Mouse (Mus musculus) midbrain, postnatal 0 days (tissue): ENCODE measurements at regions not wholly inside any gene's neighbourhood (a gene's known extent, or its start where the extent isn't known, plus 50 kb on each side); places are given as distances from the start of the nearest gene placed in this dataset.
A peak's percentile ranks its signal among the peaks of the same experiment; 100 is the strongest.

Experiments
- ATAC-seq: fragments of 200-750 bp; cut with Nextera tagmentation; 2 replicates; pipeline ENCODE4 v1.8.0; 2017; ENCODE audit warnings: moderate number of reproducible peaks, mild to moderate bottlenecking, moderate TSS enrichment, moderate library complexity; ENCODE audit not compliant: low FRiP score
- DNase-seq: peaks from one replicate; pipeline ENCODE4 v3.0.0-alpha.2; 2015; ENCODE audit warnings: low spot score
- H3K27ac ChIP-seq: fragments of 300-500 bp; sonication (generic); 2 replicates; pipeline ENCODE4 v1.5.1; 2014; ENCODE audit warnings: low read depth, mild to moderate bottlenecking, low read length, mixed read lengths
- H3K27me3 ChIP-seq: fragments of 300-500 bp; sonication (generic); 2 replicates; pipeline ENCODE4 v1.6.1; 2014; ENCODE audit warnings: low read length, control low read depth, mixed read lengths; ENCODE audit not compliant: insufficient read depth
- H3K36me3 ChIP-seq: fragments of 300-500 bp; sonication (generic); 2 replicates; pipeline ENCODE4 v1.6.1; 2014; ENCODE audit warnings: low read length, control low read depth, mixed read lengths; ENCODE audit not compliant: insufficient read depth
- H3K4me1 ChIP-seq: fragments of 300-500 bp; sonication (generic); 2 replicates; pipeline ENCODE4 v1.6.1; 2014; ENCODE audit warnings: mild to moderate bottlenecking, control low read depth, antibody characterized with exemption, low read length, mixed read lengths; ENCODE audit not compliant: insufficient read depth
- H3K4me2 ChIP-seq: fragments of 300-500 bp; sonication (generic); 2 replicates; pipeline ENCODE4 v1.6.1; 2014; ENCODE audit warnings: low read depth, mild to moderate bottlenecking, low read length, mixed read lengths; ENCODE audit not compliant: poor library complexity, severe bottlenecking
- H3K4me3 ChIP-seq: fragments of 300-500 bp; sonication (generic); 2 replicates; pipeline ENCODE4 v1.5.1; 2014; ENCODE audit warnings: low read depth, mild to moderate bottlenecking, low read length, moderate library complexity
- H3K9ac ChIP-seq: fragments of 300-500 bp; sonication (generic); replicated peaks from 2 replicates; pipeline ENCODE4 v1.6.1; 2014; ENCODE audit warnings: mild to moderate bottlenecking, low read length, moderate library complexity, mixed read lengths; ENCODE audit not compliant: poor library complexity, severe bottlenecking
- H3K9me3 ChIP-seq: fragments of 300-500 bp; sonication (generic); 2 replicates; pipeline ENCODE4 v1.6.1; 2016; ENCODE audit warnings: low read length, control low read depth
- CTCF ChIP-seq: IDR thresholded peaks from 2 replicates; pipeline ENCODE4 v1.5.1; 2016; ENCODE audit warnings: antibody characterized with exemption, mild to moderate bottlenecking
- WGBS: fragments of 180-500 bp; shearing (Covaris S2); extraction: QIAGEN DNeasy Blood & Tissue Kit; methylation state at CpG from one replicate; pipeline ENCODE4 v1.1.7; 2014; 5-methylcytosine and 5-hydroxymethylcytosine counted together

DNA sequence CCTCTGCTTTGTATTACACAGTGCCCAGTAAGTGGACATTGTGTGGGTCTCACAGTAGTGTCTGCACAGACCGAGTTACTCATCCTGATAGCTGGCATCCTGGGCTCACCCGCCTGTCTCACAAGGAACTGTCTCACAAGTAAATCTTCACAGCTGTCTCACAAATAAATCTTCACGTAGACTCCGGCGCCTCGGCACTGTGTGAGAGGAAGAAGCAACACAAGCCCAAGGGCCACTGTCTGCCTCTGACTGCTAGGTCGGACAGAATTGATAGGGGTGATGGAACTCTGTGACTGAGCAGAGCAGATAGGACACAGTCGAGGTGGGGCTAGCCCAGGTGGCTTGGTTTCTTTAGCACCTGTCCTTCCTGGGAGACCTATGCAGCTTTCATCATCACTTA, 136.2 kb upstream of the Thumpd2 start:
- Histone ChIP-seq H3K9ac (no peak overlapping the region), H3K4me2 (no peak overlapping the region), H3K4me1 (no peaks in the 10 kb centered on the region), H3K9me3 (no peaks in the 10 kb centered on the region), H3K27me3 (no peaks in the 10 kb centered on the region), H3K36me3 (no peaks in the 10 kb centered on the region), H3K27ac (no peak overlapping the region), H3K4me3 (no peak overlapping the region)
- WGBS = 85% methylated on average over 8 of the region's 8 CpGs
- no peak for TF ChIP-seq CTCF
- ATAC-seq = no peak
- no peak for DNase-seq

DNA sequence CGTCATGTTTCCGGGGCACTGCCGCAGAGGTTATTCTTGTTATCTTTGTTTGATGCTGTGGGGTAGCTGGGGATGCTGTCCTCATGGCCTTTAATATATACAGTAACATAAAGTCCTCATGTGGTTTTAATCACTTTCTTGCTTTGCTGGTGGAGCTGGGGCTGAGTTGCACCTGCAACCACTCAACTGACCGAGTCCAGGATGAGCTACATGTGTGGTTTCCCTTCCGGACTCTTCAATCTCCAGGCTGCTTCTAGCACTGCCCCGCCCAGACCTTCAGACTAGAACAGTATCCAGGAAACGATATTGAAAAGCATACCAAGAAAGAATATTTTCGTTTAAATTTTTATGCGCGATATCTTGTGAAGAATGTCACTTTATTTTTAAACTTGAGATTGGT, 129.1 kb upstream of the Thumpd2 start:
- no peak overlapping the region for H3K4me2 ChIP-seq
- no peaks in the 10 kb centered on the region for H3K4me1 ChIP-seq
- H3K9me3 ChIP-seq = no peaks in the 10 kb centered on the region
- DNase-seq (no peak), ATAC-seq (no peak)
- no peaks in the 10 kb centered on the region for H3K36me3 ChIP-seq
- no peak for TF ChIP-seq CTCF
- no peak overlapping the region for H3K4me3 ChIP-seq
- H3K27ac ChIP-seq = no peak overlapping the region
- H3K9ac ChIP-seq = no peak overlapping the region
- no peaks in the 10 kb centered on the region for H3K27me3 ChIP-seq
- 76% methylated on average over 10 of the region's 10 CpGs for WGBS

DNA sequence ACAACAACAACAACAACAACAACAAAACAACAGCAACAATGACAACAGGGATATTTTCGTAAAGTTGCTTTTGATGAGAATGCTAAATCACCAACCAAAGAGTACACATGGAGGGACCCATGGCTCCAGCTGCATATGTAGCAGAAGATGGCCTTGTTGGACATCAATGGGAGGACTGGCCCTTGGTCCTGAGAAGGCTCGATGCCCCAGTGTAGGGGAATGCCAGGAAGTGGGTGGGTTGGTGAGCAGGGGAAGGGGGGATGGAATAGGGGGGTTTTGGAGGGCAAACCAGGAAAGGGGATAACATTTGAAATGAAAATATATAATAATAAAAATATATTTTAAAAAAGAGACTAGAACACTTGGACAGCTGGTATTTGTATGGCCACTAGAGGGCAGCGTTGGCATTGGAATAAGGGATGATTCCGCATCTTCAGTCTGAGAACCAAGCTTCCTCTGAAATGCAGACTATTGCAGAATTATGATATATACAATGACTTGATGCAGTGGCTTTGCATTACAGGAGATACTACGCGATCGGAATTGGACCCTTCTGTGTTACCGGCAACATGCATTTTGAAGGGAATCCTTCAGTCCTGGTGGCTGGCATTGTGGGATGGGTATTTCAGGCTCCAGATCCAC, 128.5 kb upstream of the Thumpd2 start:
- H3K27ac ChIP-seq = no peak overlapping the region
- 32% methylated on average over 8 of the region's 8 CpGs for WGBS
- no peaks in the 10 kb centered on the region for H3K4me1 ChIP-seq
- H3K4me2 ChIP-seq = 0 out of 2 replicates have a peak overlapping the region, but pooled peaks have one; percentile 9
- no peak overlapping the region for H3K4me3 ChIP-seq
- TF ChIP-seq CTCF = peak; percentile 81
- H3K9me3 ChIP-seq = no peaks in the 10 kb centered on the region
- no peaks in the 10 kb centered on the region for H3K27me3 ChIP-seq
- no peaks in the 10 kb centered on the region for H3K36me3 ChIP-seq
- H3K9ac ChIP-seq = no peak overlapping the region
- DNase-seq (peak; percentile 90), ATAC-seq (no peak)

GRCm38 (mm10) chr17:81189996-81190395, 125.1 kb upstream of the Thumpd2 start:
- H3K27me3 ChIP-seq = no peaks in the 10 kb centered on the region
- no peaks in the 10 kb centered on the region for H3K4me1 ChIP-seq
- ATAC-seq (no peak), DNase-seq (peak; percentile 65)
- H3K9ac ChIP-seq = no peak overlapping the region
- H3K4me2 ChIP-seq = no peak overlapping the region
- H3K4me3 ChIP-seq = no peak overlapping the region
- H3K9me3 ChIP-seq = no peaks in the 10 kb centered on the region
- peak; percentile 85 for TF ChIP-seq CTCF
- H3K27ac ChIP-seq = no peak overlapping the region
- 53% methylated on average over 4 of the region's 4 CpGs for WGBS
- H3K36me3 ChIP-seq = no peaks in the 10 kb centered on the region

DNA sequence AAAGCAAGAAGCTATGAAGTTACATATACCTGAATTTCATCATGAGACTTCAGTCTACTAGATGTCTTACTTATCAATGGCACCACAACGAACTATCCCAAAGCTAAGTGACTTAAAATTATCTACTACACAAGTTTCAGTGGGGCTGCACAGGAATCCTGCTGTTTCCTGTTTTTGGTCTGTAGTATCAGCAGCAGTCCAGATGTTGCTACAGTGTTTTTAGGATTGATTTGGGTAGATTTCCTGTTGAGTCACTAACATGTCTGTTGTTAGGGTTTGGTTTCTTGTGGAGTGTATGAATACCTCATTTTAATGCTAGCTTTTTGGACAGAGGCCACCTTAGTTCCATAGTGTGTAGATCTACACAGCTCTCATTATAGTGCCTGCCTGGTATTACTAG, 120.8 kb upstream of the Thumpd2 start:
- Histone ChIP-seq H3K4me1 (no peaks in the 10 kb centered on the region), H3K9ac (no peak overlapping the region), H3K4me2 (no peak overlapping the region), H3K36me3 (no peaks in the 10 kb centered on the region), H3K27me3 (no peaks in the 10 kb centered on the region), H3K4me3 (no peak overlapping the region), H3K27ac (no peak overlapping the region), H3K9me3 (no peaks in the 10 kb centered on the region)
- TF ChIP-seq CTCF = no peak
- WGBS = 90% methylated on average over 1 of the region's 1 CpGs
- no peak for ATAC-seq
- DNase-seq = no peak

DNA sequence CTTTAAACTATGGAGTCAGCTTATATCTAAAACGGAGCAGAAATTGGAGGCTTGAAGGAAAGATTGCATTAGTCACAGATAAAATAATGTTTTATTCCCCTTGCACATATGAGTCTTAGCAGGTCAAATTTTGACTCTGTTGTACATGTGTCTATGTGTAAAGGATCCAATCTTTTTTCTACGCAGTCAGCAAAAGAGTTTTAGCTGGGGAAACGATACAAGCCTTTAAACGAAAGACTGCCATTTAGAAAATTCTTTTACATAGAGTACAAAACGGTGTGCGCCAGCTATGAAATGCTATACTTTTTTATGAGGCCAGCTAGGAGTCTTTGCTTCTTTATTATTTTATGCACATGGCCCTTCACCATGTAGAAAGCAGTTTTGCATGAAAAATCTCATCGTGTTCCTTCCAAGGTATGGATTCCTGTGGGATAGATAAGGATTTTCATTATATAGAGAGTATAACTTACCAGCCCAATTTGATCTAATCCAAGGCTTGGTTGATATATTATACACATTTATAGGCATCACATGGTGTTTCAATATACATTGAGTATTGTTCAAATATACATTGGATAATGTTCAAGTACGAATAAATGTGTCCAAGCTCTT, 116.0 kb upstream of the Thumpd2 start:
- TF ChIP-seq CTCF = no peak
- no peak overlapping the region for H3K9ac ChIP-seq
- no peaks in the 10 kb centered on the region for H3K9me3 ChIP-seq
- DNase-seq (no peak), ATAC-seq (no peak)
- H3K27ac ChIP-seq = no peak overlapping the region
- H3K36me3 ChIP-seq = no peaks in the 10 kb centered on the region
- H3K4me1 ChIP-seq = no peaks in the 10 kb centered on the region
- 87% methylated on average over 8 of the region's 8 CpGs for WGBS
- H3K4me3 ChIP-seq = no peak overlapping the region
- H3K27me3 ChIP-seq = no peaks in the 10 kb centered on the region
- H3K4me2 ChIP-seq = no peak overlapping the region
